Mouse (Mus musculus) neural tube, postnatal 0 days (tissue): ENCODE measurements around the gene Rhbdl1. TPM values are rescaled to one million over a fixed set of nuclear protein-coding genes. Genes with fewer than 3 reads are reported as not detected.

ENCODE experiments used
- polyA plus RNA-seq: library from polyadenylated mRNA; unstranded; fragments of >200 nt; fragmentation: Nextera tagmentation; extraction: Ambion mirVana; gene quantifications from 2 replicates; pipeline ENCODE4 v1.2.1, GENCODE M21; 2015

The Rhbdl1 gene
- 89.7 and 104 TPM in 2 replicates for polyA plus RNA-seq

DNA sequence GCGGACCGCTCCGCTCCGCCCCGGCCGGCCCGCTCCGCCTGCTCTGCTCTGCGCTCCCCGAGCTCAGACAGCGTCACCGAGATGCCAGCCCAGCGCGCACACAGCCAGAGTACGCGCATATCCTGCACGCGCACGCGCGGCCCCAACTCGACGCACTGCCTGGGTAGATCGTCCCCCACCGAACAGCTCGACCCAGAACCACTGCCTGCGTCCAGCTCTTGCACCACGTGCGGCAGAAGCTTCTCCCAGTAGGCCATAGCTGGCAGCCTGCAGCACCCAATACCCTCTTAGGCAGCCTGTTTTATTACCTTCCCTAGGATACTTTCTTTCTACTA, at the start of gene Rhbdl1:
Gene Rhbdl1 (minus strand): TSS at position 220 of the 335 bp plus-strand sequence.

DNA sequence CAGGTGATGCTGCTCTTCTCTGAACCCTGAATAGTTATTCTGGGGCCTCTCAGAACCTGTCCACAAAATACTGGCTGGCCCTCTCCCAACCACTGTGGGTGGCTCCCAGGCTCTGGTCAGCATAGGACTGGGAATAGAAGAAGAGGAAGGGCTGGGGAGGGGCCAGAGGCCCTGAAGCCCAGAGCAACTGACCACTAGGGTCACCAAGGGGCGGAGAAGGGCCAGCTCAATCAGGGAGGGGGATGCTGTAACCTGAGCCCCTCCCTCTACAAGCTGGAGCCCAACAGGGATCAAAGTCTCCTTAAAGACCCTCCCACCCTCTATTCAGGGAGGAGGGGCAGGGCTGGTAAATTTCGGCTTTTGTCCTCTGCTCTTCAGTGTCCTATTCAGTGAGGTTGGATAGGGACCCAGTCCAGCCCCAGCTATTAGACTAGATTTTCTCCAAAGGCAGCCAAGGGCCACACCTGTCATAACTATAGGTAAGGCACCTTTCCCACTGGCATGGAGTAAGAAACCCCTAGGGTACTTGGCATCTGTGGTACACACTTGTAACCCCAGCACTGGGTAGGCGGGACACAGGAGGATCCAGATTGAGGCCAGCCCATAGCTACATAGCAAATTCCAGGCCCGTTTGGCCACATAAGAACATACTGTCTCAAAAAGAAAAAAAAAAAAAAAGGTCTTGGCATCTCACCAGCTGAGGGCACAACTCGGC, 43.3 kb upstream of the Rhbdl1 start, which contains the start of gene Wfikkn1:
Gene Wfikkn1 (minus strand): TSS at position 663 of the 715 bp plus-strand sequence.

DNA sequence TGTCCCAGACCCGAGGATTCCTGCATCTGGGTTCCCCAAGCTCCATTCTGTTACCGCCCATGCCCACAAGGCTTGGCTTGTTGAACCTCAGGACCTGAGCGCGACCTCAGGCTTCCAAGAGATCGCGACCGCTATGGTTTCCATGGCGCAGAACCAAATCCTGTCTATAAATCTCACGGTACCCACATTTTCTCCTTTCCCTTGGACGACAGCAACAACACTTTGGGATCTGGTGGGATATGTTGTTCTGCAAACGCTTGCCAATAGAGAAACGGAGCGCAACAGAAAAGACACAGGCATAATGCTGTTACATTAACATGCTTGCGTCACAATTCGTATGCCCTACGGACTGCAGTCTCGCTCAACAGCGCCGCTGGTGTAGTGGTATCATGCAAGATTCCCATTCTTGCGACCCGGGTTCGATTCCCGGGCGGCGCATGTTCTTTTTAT, 37.7 kb upstream of the Rhbdl1 start, which contains the start of gene Mettl26:
Gene Mettl26 (plus strand): TSS at position 354 of the 450 bp plus-strand sequence.

GRCm38 (mm10) chr17:25868601-25869191, 31.6 kb upstream of the Rhbdl1 start, which contains the start of gene Mcrip2:
TSS of gene Mcrip2 (minus strand) at chr17:25868764.

DNA sequence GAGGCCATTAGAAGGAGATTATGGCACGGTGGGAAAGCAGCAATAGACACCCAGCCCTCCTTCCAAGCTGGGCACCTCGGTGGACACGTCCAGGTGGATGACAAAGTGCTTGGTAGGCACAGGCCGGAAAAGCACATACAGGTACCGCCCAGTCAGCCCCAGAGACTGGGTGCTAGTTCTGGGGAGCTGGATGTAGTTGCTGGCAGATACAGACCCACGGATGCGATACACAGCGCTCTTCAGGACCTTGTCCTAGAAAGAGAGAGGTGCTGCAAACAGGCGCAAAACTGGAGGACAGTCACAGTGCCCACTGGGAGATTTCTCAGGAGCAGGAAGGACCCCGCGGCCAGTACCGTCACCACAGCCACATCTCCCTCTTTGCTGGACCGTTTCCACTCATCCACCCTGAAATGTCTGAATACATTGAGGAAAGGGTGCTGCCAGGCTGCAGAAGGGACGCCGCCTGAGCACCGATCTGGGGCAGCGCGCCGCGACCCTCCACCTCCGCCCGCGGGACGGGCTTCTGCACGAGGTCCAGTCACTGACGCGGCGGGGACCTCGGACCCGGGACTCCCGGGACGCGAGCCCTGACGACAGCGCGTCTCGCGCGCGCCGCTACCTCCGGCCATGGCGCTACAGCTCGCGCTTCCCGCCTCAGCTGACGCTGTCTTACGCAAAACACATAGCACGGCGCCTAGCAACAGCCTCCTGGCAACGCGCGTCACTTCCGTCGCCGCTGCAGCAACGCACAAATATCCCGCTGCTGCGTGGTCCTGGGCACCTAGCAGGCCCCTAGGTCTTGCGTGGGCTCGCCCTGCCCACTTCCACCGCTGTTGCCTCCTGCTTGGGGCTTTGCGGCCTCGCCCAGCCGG, 24.0 kb upstream of the Rhbdl1 start, which contains the start of gene Wdr90:
Gene Wdr90 (minus strand): TSS at position 670 of the 872 bp plus-strand sequence.

DNA sequence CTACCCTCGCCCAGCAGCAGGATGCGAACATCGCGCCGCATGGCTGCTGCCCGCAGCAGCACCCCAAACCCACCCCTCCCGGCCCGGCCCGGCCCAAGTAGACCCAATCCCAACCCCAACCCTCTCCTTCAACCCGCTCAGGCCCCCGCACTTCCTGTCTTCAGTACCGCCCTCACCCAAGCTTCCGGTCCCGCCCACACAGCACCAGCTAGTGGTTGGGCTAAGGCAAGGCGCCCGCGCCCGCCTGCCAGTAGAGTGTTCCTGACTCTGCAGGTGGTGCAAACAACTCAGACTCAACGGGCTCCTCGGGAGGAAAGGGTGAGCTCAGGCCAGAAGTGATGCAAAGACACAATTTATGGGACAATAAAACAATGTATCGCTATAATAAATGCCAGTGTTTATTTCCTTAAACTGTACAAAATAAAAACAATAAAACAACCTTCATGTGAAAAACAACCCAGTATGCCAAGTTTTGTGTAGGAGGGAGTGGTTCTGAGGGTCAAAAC, 7.4 kb upstream of the Rhbdl1 start, which contains the start of gene Rhot2:
Gene Rhot2 (minus strand): TSS at position 456 of the 506 bp plus-strand sequence.

GRCm38 (mm10) chr17:25841117-25841880, 4.2 kb upstream of the Rhbdl1 start, which contains the start of gene Gm20683:
TSS of gene Gm20683 (minus strand) at chr17:25841763.

DNA sequence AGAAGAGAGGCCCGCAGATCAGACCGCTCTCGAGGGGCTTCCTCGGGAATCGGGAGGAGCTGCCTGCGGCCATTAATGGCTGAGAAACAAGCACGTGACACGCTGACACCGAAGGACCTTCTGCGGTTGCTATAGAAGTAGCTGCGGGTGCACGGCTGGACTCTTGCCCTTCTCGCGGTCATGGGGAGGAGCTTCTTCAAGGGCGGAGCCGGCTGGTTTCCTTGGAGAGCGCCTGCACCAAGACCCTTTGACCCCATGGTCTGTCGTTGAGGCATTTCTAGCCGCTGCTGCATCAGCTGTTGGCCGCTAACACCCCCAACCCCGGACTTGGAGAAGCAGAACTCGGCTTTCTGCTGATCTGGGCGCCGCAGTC, 3.8 kb downstream of the Rhbdl1 start, which contains the start of gene Stub1:
Gene Stub1 (minus strand): TSS at position 114 of the 373 bp plus-strand sequence.

DNA sequence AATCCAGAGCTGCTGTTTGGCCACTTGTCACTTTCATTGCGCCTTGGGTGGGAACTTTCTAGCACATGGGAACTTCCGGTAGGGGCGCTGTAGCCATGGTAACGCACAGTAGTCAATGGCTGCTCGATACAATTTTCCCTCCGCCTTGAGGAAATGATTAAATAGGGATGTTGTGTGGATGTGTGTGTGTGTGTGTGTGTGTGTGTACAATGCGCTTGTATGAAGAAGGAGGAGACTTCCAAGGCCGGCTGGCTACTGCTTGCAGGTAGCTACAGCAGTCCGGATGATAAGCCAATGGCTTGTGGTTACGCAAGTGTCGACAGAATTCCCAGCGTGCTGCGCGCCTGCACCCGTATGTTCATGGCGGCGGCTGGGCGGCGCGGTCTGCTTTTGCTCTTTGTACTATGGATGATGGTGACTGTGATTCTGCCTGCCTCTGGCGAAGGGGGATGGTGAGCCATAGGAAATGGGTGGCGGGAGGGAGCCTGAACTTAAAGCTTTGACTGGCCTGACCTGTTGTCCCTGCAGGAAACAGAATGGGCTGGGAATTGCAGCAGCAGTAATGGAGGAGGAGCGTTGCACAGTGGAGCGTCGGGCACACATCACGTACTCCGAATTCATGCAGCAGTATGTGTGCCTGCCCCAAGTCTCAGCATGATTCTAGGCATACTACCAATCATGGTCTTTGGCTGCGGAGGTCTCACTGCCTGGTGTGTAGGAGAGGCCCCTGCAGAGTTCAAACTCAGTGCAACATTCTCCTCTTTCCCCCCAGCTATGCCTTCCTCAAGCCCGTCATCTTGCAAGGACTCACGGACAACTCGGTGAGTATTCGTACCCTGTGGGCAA, 8.2 kb downstream of the Rhbdl1 start, which contains the start of gene Jmjd8:
Gene Jmjd8 (plus strand): TSS at position 156 of the 846 bp plus-strand sequence.

DNA sequence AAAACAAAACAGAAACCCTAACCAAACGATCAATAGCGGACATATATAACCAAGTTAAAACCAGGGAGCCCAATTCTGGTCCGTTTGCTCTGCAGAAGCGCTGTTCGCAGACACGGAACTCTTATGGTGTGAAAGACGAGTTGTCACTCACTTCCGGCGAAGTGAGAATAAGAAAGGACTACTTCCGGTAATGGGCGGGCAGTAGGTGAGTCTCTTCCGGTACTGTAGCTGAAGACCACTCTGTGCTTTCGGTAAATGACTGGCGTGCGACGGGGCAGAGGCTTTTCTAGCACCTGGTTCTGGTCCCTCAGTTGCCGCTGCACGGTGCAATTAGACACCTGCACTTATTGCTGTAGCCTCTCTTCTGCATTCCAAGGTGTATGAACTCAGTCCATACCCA, 13.6 kb downstream of the Rhbdl1 start, which contains the start of gene Wdr24:
Gene Wdr24 (plus strand): TSS at position 176 of the 400 bp plus-strand sequence.

DNA sequence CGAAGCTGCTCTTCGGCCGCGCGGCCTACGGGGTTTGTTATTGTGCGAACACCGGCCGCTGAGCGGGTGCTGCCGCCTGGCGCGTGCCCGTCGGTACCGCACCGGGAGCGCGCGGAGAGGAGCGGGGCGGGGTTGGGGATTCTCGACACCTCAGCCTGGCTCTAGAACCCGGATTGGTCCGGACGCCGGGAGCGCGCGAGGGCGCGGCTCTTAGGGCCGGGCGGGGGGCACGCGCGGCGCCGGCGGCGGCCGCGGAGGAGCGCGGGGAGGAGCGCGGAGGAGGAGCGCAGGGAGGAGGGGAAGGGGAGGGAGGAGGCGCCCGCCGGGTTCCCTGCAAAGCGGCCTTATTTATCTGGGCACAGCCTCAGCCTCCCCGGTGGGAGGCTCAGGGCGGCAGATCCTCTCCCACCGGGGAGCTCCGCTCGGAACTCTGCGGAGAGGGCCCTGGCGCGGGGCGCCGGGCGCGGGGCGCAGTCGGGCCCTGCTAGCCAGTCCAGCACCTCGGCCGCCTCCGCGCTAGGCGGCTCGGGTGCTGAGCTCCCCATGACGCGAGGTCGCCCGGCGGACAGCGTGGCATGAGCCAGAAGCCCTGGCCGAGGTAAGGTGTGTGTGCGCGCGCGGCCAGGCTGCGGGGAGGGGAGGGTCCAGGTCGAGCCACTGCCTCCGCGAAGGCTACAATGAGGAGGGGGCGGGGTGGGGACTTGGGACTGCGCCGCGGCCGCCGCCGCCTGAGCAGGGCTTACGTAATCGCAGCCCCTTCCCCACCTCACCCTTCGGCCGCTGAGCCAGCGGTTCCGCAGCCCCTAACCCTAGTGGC, 28.1 kb downstream of the Rhbdl1 start, which contains the start of gene Fbxl16:
Gene Fbxl16 (plus strand): TSS at position 297 of the 817 bp plus-strand sequence.

DNA sequence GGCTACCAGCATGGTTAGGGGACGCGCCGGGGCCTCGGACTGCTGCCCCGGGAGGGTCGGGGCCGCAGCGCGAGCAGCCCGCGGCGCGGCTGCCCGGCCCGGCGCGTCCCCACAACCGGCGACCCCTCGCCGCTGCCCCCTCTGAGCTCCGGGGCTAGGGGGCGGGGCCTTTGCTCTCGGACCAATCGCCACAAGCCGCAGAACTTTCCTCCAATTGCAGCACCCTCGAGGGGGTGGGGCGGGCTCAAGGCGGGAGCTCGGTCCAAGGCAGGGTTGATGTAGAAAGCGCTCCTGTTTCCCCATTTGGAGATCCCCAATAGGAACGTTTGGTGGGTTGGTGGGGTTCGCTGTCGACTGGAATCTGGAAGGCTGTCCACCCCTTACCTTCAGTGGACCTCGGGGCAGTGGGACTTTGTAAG, 40.1 kb downstream of the Rhbdl1 start, which contains the start of gene Metrn:
Gene Metrn (minus strand): TSS at position 186 of the 419 bp plus-strand sequence.

DNA sequence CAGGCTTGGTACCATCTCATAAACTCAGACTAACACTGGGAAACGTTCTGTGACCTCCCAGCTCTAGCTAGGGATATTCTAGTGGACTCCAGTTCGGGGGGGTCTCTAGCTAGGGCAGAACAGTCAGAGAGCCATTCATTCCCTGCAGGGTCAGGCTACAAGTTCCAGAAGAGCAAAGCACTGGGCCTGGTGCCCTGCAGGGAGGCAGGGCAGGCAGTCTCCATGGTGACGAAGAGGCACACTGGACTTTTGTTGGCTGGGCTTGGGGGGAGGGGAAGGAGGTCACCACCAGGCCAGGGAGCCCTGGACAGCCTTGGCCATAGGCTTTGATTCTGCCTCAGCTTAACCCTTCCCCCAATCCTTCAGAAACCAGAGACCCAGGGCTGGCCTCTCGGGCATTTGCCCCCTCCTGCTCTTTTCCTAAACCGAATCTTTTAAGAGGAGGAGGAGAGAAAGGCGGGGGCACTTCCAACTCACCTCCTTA, 41.4 kb downstream of the Rhbdl1 start, which contains the start of gene AC134908.4:
Gene AC134908.4 (minus strand): TSS at position 51 of the 484 bp plus-strand sequence.

GRCm38 (mm10) chr17:25792615-25793014, 44.5 kb downstream of the Rhbdl1 start, which contains the start of gene Fam173a:
TSS of gene Fam173a (minus strand) at chr17:25792901.

GRCm38 (mm10) chr17:25786280-25786679, 50.8 kb downstream of the Rhbdl1 start, which contains the start of gene Ccdc78:
TSS of gene Ccdc78 (plus strand) at chr17:25786580.

DNA sequence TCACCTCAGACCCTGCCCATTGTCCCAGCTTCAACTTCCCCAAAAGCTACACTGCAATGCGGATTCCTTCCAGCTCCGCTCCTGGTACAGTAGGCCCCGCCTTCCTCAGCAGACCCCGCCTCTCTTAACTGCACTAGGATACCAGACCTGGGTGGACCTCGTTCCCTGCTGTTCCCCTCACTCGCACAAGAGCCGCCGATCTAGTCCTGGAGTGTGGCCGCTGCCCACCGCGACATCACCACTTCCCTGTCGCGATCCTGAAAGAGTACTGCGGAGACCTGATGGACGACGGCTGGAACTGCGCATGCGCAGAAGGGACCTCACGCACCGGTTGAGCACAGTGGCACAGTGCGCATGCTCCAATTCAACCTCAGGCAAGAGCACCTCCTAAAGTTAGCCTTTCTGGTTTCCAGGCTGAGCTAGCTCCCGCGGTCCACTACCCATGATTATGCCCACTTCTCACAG, 51.8 kb downstream of the Rhbdl1 start, which contains the start of gene Haghl:
Gene Haghl (minus strand): TSS at position 393 of the 465 bp plus-strand sequence.

